Mouse (Mus musculus) intestine, embryonic 16.5 days (tissue): ENCODE results near the gene Por. TPM values are rescaled to one million over a fixed set of nuclear protein-coding genes. Genes with fewer than 3 reads are reported as not detected.

ENCODE experiments used
- ATAC-seq: fragments of 200-750 bp; cut with Nextera tagmentation; 2 replicates; pipeline ENCODE4 v1.8.0; 2017; ENCODE audit warnings: moderate TSS enrichment, moderate library complexity
- H3K27ac ChIP-seq: fragments of 300-500 bp; sonication (generic); 2 replicates; pipeline ENCODE4 v1.5.1; 2014; ENCODE audit warnings: mild to moderate bottlenecking, low read length
- H3K27me3 ChIP-seq: fragments of 300-500 bp; sonication (generic); replicated peaks from 2 replicates; pipeline ENCODE4 v1.6.1; 2014; ENCODE audit warnings: low read length, control low read depth, mixed read lengths; ENCODE audit not compliant: control insufficient read depth, insufficient read depth
- H3K36me3 ChIP-seq: fragments of 300-500 bp; sonication (generic); 2 replicates; pipeline ENCODE4 v1.6.1; 2014; ENCODE audit warnings: low read length, control low read depth; ENCODE audit not compliant: control insufficient read depth, insufficient read depth
- H3K4me1 ChIP-seq: fragments of 300-500 bp; sonication (generic); 2 replicates; pipeline ENCODE4 v1.6.1; 2014; ENCODE audit warnings: low read length, control low read depth, mixed read lengths; ENCODE audit not compliant: control insufficient read depth, insufficient read depth
- H3K4me2 ChIP-seq: fragments of 300-500 bp; sonication (generic); 2 replicates; pipeline ENCODE4 v1.6.1; 2014; ENCODE audit warnings: low read depth, low read length, control low read depth
- H3K4me3 ChIP-seq: fragments of 300-500 bp; sonication (generic); 2 replicates; pipeline ENCODE4 v1.5.1; 2014; ENCODE audit warnings: mild to moderate bottlenecking, low read length
- H3K9ac ChIP-seq: fragments of 300-500 bp; sonication (generic); 2 replicates; pipeline ENCODE4 v1.6.1; 2014; ENCODE audit warnings: low read depth, low read length
- H3K9me3 ChIP-seq: fragments of 300-500 bp; sonication (generic); 2 replicates; pipeline ENCODE4 v1.6.1; 2016; ENCODE audit warnings: low read length, control low read depth; ENCODE audit not compliant: control insufficient read depth
- WGBS: fragments of 180-500 bp; shearing (Covaris S2); extraction: QIAGEN DNeasy Blood & Tissue Kit; methylation state at CpG from one replicate; pipeline ENCODE4 v1.1.7; 2014; 5-methylcytosine and 5-hydroxymethylcytosine counted together
- polyA plus RNA-seq: library from polyadenylated mRNA; unstranded; fragments of >200 nt; fragmentation: Nextera tagmentation; extraction: Ambion mirVana; gene quantifications from 2 replicates; pipeline ENCODE4 v1.2.1, GENCODE M21; 2015

Gene Por
- polyA plus RNA-seq, 1 experiment from 2014 or later, result 111 TPM

- no peak for ATAC-seq
- no peaks in the 10 kb centered on the region for H3K9me3 ChIP-seq
- H3K4me1 ChIP-seq, result peaks cover 11% of the 10 kb centered on the region; the same call in 1 of the 2 replicates
- H3K27ac ChIP-seq, result no peak overlapping the region
- H3K4me2 ChIP-seq, result no peak overlapping the region
- 58% methylated on average over 10 of the region's 10 CpGs for WGBS
- peaks cover 3% of the 10 kb centered on the region; the same call in 1 of the 2 replicates for H3K36me3 ChIP-seq
- no peak overlapping the region for H3K4me3 ChIP-seq
- H3K9ac ChIP-seq, result no peak overlapping the region
- H3K27me3 ChIP-seq, result no peaks in the 10 kb centered on the region
Observed at GRCm38 (mm10) chr5:135715624-135716023, 45.8 kb downstream of the Por start.

DNA sequence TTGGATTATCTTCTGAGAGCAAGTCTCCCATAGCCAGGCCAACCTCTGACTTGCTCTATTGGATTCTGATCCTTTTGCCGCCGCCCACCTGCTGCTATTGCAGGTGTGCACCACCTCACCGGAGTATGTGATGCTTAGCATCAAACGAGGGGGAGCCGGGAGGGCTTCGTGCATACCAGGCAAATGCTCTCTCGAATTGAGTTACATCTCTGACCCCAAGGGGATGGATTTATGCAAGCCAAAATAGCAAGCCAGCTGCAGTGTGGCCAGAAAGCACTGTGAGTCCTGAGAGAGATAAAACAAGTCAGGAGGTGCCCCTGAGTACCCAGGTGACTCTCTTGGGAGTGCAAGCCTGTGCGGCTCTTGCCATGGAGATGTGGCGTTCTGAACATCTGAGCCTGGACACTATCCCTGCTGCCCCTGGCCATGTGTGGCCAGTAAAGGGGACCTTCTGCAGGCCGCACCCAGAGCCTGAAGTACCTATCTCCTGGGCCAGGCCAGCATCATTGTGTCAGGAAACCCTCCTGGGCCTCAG lies 49.8 kb downstream of the Por start:
- Histone ChIP-seq H3K9me3 (no peaks in the 10 kb centered on the region), H3K27me3 (no peaks in the 10 kb centered on the region), H3K27ac (no peak overlapping the region), H3K4me2 (no peak overlapping the region), H3K4me3 (no peak overlapping the region), H3K4me1 (peaks cover 15% of the 10 kb centered on the region), H3K9ac (no peak overlapping the region), H3K36me3 (peaks cover 3% of the 10 kb centered on the region; the same call in 1 of the 2 replicates)
- no peak for ATAC-seq
- 87% methylated on average over 10 of the region's 10 CpGs for WGBS

DNA sequence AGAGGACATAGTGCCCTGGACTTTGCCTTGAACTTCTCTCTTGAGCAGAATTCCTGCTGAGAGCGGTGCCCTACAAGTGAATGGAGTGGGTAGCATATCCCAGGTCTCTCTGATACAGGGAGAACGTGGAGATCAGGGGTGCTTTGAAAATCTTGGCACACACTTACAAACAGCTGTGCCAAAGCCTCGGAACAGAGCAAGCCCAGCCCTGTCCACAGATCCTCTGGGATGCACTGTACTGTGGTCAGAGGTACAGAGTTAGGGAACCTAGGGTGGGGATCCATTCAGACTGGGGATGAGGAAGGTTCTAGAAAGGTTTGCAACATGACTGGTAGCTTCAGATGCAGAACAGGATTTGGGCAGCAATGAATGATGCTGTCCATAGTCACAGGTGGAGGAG lies 50.3 kb downstream of the Por start:
- H3K27me3 ChIP-seq, result no peaks in the 10 kb centered on the region
- H3K9me3 ChIP-seq, result no peaks in the 10 kb centered on the region
- H3K36me3 ChIP-seq, result peaks cover 3% of the 10 kb centered on the region; the same call in 1 of the 2 replicates
- ATAC-seq, result no peak
- H3K4me1 ChIP-seq, result peaks cover 20% of the 10 kb centered on the region
- H3K4me2 ChIP-seq, result no peak overlapping the region
- H3K9ac ChIP-seq, result no peak overlapping the region
- no peak overlapping the region for H3K27ac ChIP-seq
- 76% methylated on average over 3 of the region's 3 CpGs for WGBS
- H3K4me3 ChIP-seq, result no peak overlapping the region

DNA sequence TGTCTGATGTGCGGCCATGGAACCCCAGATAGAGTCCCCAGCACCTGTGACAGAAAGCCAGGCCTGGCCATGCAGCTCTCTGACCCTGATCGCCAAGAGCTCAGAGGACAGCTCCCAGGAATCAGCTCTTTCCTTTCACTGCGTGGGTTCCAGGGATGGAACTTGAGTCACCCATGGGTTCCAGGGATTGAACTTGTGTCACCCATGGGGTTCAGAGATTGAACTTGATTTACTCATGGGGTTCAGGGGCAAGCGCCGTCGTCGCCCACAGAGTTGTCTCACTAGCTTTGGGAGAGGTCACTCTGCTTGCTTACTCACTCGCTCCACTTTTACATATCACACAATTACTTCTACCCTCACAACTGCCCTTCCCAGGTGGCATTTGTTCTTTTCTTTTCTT lies 51.2 kb downstream of the Por start:
- H3K36me3 ChIP-seq, result peaks cover 3% of the 10 kb centered on the region; the same call in 1 of the 2 replicates
- H3K4me3 ChIP-seq, result no peak overlapping the region
- no peak for ATAC-seq
- 94% methylated on average over 8 of the region's 8 CpGs for WGBS
- no peaks in the 10 kb centered on the region for H3K9me3 ChIP-seq
- no peak overlapping the region for H3K27ac ChIP-seq
- no peaks in the 10 kb centered on the region for H3K27me3 ChIP-seq
- H3K4me1 ChIP-seq, result peaks cover 29% of the 10 kb centered on the region
- no peak overlapping the region for H3K9ac ChIP-seq
- no peak overlapping the region for H3K4me2 ChIP-seq

GRCm38 (mm10) chr5:135722121-135722520 lies 52.3 kb downstream of the Por start:
- Histone ChIP-seq H3K9me3 (no peaks in the 10 kb centered on the region), H3K4me1 (peaks cover 39% of the 10 kb centered on the region), H3K9ac (no peak overlapping the region), H3K36me3 (no peaks in the 10 kb centered on the region; the same call in 1 of the 2 replicates), H3K27me3 (no peaks in the 10 kb centered on the region), H3K4me2 (no peak overlapping the region), H3K4me3 (no peak overlapping the region), H3K27ac (no peak overlapping the region)
- 77% methylated on average over 11 of the region's 11 CpGs for WGBS
- no peak for ATAC-seq

DNA sequence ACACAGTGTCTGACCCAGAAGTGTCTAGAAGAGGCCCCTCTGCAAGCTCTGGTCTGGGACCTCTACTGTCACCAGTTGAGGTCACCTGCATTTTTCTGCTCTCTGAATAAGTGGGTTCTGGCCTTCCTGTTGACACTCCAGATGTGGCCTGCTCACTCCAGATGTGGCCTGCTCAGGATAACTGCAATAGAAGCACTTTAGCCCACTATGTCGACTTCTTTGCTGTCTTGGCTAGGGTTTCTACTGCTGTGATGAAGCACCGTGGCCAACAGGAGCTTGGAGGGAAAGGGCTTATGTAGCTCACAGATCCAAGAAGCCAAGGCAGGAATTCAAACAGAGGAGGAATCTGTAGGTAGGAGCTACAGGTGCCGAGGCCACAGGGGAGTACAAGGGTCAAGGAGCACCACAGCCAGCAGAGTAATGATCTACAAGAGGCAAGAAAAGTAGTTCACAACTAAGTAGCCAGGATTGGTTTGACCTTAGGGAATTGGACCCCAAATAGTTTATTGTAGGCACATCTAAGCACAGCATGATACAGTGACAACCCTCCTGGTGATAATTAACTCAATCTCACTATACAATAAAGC lies 53.4 kb downstream of the Por start:
- no peaks in the 10 kb centered on the region for H3K9me3 ChIP-seq
- H3K27me3 ChIP-seq, result no peaks in the 10 kb centered on the region
- H3K4me1 ChIP-seq, result peaks cover 41% of the 10 kb centered on the region
- H3K4me3 ChIP-seq, result no peak overlapping the region
- no peak for ATAC-seq
- no peak overlapping the region for H3K4me2 ChIP-seq
- 46% methylated on average over 3 of the region's 3 CpGs for WGBS
- no peak overlapping the region for H3K27ac ChIP-seq
- H3K9ac ChIP-seq, result no peak overlapping the region
- no peaks in the 10 kb centered on the region for H3K36me3 ChIP-seq

- Histone ChIP-seq H3K4me3 (no peak overlapping the region), H3K27ac (peak overlapping the region; percentile 73), H3K4me1 (peaks cover 38% of the 10 kb centered on the region), H3K27me3 (no peaks in the 10 kb centered on the region), H3K9ac (peak overlapping the region; percentile 57; the same call in 1 of the 2 replicates), H3K4me2 (peak overlapping the region; percentile 33; the same call in 1 of the 2 replicates), H3K9me3 (no peaks in the 10 kb centered on the region), H3K36me3 (peaks cover 6% of the 10 kb centered on the region)
- peak; percentile 34 for ATAC-seq
- 29% methylated on average over 9 of the region's 9 CpGs for WGBS
Observed at GRCm38 (mm10) chr5:135724536-135725322, 54.9 kb downstream of the Por start.

DNA sequence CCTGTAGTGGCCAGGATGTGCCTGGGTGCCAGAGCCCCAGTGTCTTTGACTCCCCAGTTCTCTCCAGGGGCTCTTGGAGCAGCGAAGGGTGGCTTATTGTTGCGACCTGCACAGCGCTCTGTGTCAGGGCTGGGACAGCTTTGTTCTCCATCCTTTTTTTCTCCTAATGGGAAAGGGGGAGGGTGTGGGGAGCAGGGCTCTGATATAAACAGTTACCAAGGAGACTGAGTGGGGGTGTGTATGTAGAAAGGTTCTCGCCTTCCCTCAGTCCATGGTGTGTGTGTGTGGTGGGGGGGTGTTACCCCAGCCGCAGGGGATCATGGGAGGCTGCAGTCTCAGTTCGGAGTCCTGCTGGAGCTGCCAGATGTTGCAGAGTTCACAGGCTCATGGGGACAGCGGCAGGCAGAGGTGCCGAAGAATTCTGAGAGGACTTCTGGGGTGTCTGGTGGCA lies 55.6 kb downstream of the Por start:
- ATAC-seq, result peak; percentile 58
- Histone ChIP-seq H3K9ac (peak overlapping the region; percentile 57), H3K27ac (peak overlapping the region; percentile 73), H3K4me3 (peak overlapping the region; percentile 29), H3K4me1 (peaks cover 38% of the 10 kb centered on the region), H3K4me2 (peak overlapping the region; percentile 33), H3K27me3 (no peaks in the 10 kb centered on the region), H3K9me3 (no peaks in the 10 kb centered on the region), H3K36me3 (peaks cover 12% of the 10 kb centered on the region)
- WGBS, result 32% methylated on average over 8 of the region's 8 CpGs

DNA sequence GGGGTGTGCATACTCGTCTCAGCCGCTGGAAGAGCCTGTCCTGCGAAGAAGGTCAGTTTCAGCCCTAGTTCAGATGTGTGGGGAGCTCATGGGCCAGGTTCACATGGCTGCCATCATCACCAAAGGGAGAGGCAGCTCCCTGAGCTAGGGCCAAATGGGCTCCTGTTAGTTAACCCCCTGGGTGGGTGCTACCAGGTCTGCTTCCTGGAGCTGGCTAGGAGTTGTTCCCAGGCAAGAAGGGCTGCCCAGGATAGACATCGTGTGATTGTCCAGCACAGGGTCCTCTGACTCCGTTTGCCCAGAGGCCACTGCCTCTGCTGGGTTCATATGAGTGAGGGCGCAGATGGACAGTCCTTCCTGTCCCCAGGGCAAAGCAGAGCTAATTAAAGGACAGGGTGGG lies 56.2 kb downstream of the Por start:
- H3K9me3 ChIP-seq, result no peaks in the 10 kb centered on the region
- H3K4me3 ChIP-seq, result peak overlapping the region; percentile 29; the same call in 1 of the 2 replicates
- H3K27me3 ChIP-seq, result no peaks in the 10 kb centered on the region
- WGBS, result 47% methylated on average over 6 of the region's 6 CpGs
- ATAC-seq, result no peak
- H3K4me1 ChIP-seq, result peaks cover 38% of the 10 kb centered on the region
- H3K9ac ChIP-seq, result peak overlapping the region; percentile 57
- H3K4me2 ChIP-seq, result peak overlapping the region; percentile 33
- H3K27ac ChIP-seq, result peak overlapping the region; percentile 73
- peaks cover 17% of the 10 kb centered on the region for H3K36me3 ChIP-seq
